Mouse (Mus musculus) adrenal gland, adult (tissue): ENCODE results near the gene Zfp715.
A peak's percentile ranks its signal among the peaks of the same experiment; 100 is the strongest.
"Not testable (repeated sequence)": the region's sequence is repeated elsewhere in the genome, so short reads cannot be mapped to it uniquely, and the experiment has no call there.

ENCODE experiments used
- DNase-seq, 2 experiments: peaks; one replicate each; pipeline ENCODE4 v3.0.0; 2022 to 2023; ENCODE audit warnings: low spot score in 1 of 2; ENCODE audit not compliant: inconsistent age in 2 of 2

Zfp715 gene

DNA sequence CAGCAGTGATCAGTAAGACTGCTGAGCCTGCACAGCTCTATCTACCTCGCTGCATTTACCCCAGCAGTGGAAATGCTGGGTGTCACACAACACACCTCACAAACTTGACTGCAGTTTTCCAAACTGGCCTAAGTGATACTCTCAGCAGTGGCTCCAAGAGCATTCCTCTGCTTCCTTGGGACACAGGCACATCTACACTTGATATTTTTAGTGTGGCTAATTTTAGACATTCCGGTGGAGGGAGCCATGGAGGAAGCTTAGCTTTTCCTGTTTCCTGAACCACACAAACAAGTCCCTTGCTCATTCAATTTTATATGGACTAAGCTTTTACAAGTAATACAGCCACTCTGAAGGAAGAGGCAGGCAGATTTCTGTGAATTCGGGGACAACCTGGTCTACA is 7.9 kb downstream of the Zfp715 start:
- DNase-seq, result peak in 1 of 2 experiments; percentile 56

DNA sequence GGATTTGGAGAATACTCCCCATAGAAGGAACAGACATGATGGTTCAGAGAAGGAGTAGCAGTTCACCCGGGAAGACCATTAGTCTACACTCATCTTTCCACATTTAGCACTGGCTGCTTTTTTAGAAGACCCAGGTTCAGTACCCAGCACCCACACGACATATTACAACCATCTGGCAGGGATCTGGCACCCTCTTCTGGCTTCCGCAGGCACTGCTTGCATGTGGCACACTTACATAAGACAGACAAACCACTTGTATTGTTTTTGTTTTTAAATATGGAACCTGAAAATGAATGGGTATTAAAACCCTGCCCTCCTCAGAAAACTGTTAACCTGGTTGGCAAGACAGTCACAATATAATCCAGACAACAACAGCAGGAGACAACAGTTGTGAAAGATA is 21.6 kb downstream of the Zfp715 start:
- no peak for DNase-seq

DNA sequence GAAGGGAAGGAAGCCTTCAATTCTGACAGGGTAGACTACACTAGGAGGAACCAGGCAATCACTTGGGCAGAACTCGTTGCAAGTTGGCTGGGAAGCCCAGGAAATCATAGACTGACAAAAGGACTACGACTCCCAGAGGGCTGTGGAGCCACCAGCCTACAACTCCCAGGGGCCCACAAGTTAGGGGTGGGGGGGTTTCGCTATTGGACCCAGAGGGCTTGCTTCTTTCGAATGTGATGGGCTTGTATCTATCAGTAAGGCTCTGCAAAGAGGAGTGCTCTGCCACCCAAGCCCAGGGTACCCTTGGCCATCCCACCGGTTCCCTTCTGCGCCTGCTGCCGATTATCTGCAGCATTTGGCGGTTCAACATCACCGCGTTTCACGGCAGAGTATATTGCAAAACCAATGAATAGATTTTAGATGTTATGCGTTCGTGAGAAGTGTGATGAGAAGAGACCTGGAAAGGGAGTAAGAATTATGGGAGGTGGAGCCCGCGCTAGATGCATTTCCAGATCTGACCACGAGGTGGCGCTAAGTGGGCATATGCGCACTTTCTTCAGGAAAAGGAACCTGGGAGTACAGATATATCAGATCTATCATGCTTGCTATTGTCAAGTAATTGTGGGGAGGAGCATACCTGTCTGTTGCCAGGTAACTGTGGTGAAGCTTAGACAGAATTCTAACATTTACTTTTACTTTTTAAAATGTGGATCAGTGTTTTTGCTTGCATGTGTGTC is 30.1 kb downstream of the Zfp715 start:
- DNase-seq, result peak; percentile 68 to 92

DNA sequence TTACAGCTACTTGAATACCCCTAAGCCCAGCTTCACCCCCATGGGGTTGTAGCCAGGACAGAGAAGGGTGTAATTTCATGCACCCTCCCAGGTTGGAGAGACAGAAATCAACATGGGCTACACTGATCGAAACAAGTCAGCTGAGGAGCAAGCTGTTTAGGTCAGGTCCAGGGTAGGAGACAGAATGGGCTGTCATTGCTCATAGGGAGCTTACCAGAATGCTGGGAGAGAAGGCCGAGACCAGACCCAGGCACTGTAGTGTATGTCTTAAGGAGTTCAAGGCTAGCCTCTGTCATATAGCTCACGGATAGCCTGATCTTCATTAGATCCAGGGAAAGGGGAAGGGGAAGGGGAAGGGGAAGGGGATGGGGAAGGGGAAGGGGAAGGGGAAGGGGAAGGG is 30.6 kb downstream of the Zfp715 start:
- DNase-seq, result no peak

DNA sequence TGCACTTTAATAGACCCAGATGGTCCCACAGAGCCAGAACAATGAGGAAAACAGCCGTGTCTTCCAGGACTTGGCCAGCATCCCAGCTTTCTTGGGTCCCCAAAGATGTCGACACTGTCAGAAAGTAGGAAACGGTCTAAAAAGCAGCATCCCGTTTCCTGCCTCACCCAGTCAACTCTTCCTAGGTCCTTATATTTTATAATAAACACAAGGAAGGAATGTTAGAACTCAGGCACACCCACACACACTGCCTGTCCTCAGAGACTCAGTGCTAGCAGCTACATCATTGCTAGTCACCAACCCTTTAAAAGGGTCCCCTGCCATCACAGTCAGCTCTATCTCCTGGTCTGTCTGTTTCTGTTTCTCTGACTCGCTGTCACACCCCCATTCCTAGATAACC is 35.7 kb downstream of the Zfp715 start:
- DNase-seq, result no peak

DNA sequence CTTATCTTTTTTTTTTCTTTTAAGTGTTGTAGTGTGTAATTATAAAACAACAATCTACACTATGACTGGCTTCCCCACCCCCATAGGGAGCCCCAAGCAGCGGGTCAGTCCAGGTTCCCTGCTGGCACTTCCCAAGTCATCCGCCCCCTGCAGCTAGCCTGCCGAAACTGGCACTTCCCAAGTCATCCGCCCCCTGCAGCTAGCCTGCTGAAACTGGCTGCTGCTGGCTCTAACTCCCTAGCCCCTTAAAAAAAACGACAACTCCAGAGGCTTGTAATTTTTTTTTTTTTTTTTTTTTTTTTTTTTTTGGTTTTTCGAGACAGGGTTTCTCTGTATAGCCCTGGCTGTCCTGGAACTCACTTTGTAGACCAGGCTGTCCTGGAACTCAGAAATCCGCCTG is 36.9 kb downstream of the Zfp715 start:
- DNase-seq, result not testable (repeated sequence)

DNA sequence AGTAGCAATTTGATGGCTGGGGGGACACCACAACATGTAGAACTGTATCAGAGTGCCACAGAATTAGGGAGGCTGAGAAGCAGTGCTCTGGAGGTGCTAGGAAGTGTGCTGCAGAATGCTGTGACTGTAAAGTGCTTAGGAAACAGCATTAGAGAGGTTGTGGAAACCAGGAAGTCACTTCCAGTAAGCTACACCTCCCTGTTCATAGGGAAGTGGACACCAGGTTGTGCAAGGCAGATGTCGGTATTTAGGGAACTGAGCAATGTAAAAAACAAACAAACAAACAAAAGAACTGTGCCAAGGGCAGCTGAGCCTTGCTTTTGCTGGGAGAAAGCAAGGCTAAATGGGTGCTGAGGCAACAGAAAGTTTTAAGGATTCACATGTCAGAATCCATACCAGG is 39.6 kb downstream of the Zfp715 start:
- DNase-seq, result no peak

DNA sequence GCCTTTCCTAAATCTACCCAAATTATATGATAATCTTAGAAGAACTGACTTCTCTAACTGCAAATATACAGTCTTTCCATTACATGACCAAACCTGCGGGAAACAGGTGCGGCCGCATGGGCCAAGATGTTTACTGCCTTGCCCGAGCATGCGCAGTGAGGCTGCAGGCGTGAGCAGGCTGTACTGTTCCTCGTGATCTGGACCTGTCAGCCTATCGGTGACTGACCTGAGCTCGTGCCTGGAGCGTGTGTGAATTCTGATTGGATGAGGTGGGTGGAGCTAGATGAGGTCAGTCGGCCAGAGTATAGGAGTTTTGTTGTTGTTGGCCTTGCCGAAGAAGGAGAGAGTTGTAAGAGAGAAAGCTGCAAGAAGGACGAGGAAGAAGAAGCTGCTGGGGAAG is 45.7 kb downstream of the Zfp715 start:
- not testable (repeated sequence) for DNase-seq

DNA sequence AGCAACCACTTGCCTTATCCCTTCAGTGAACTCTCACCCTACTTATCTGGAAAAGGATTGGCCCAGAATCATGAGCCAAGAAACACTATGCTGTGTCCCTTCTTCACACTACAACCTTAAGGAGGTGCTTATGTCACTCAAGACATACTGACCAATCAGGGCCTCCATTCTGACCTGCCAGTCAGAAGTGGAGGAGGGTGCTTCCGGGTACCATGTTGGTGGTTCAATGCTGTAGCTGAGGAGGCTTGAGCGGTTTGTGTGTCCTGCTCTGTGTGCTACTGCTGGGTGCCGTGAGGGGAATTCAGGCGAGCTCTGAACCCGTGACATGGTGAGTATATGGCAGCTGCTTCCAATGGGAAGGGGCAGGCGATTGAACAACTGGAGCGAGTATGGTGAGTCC is 59.6 kb downstream of the Zfp715 start:
- DNase-seq, result no peak

DNA sequence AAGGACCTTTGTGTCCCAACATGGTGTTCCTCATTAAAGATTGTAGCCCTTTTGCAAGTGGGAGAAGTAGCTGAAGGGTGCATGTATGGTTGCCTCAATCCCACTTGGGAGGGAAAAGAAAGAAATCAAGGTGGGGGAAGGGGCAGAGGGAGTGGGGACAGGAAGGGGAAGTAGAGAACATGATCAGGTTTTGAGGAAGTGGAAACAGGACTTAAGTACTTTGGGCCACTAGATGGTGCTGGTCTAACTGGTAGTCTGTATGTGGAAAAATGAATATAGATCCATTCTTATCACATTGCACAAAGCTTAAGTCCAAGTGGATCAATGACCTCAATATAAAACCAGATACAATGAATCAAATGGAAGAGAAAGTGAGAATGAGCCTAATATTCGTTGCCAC is 62.4 kb downstream of the Zfp715 start:
- DNase-seq, result peak in 1 of 2 experiments; percentile 19
